24 mouse cellular contexts compared by ENCODE assay signal in the genomic region with DNA sequence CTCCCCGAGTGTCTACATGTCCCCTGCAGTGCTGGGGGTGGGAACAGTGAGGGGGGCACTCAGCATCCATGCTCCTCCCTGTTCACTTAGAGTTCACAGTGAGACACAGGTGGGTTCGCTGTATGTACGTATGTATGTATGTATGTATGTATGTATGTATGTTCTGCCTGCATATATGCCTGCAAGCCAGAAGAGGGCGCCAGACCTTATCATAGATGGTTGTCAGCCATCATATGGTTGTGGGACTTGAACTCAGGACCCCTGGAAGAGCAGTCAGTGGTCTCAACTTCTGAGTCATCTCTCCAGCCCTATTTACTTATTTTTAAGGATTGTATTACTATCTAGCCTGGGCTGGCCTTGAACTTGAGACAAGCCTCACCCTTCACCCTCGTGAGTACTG. TPM values are rescaled to one million over a fixed set of nuclear protein-coding genes. Genes with fewer than 3 reads are reported as not detected.
DNase-seq lines count a peak whose midpoint lies in the region; ATAC-seq and TF ChIP-seq lines count a peak whose summit lies in the region.
"Had no signal": no experiment of that assay in that cellular context is flagged by ENCODE, and none has a peak within 500 bp of the region (broad histone marks: within the 10 kb centered on the region; RNA-seq: fewer than 3 reads in every experiment).

No protein-coding gene starts in this region.

- H3K9me3 ChIP-seq in intestine, postnatal 0 days (ENCODE audit: control insufficient read depth): 0 out of 2 replicates have a peak, but pooled peaks cover 2% of the 10 kb centered on the region
- no peaks in the 10 kb centered on the region for H3K9me3 ChIP-seq in intestine, embryonic 15.5 days
- H3K9me3 ChIP-seq in megakaryocyte, embryonic 14.5 days: peaks cover 19% of the 10 kb centered on the region
- no peaks in the 10 kb centered on the region; the same call in 1 of the 2 replicates for H3K9me3 ChIP-seq in G1E (replicated peaks)
- H3K9me3 ChIP-seq in stomach, embryonic 15.5 days: no peaks in the 10 kb centered on the region
- H3K9me3 ChIP-seq: forebrain, embryonic 12.5 days; kidney, embryonic 15.5 days; neural tube, embryonic 13.5 days had no signal

- H3K27ac ChIP-seq in intestine, postnatal 0 days (ENCODE audit: low read depth, low read length): no peak overlapping the region
- no peak overlapping the region for H3K27ac ChIP-seq in intestine, embryonic 15.5 days
- no peak overlapping the region for H3K27ac ChIP-seq in stomach, embryonic 15.5 days
- H3K27ac ChIP-seq: embryonic facial prominence, embryonic 10.5 days; forebrain, embryonic 12.5 days; heart, embryonic 13.5 days; kidney, embryonic 15.5 days; limb, embryonic 13.5 days; neural tube, embryonic 13.5 days had no signal

- H3K4me3 ChIP-seq in intestine, postnatal 0 days (ENCODE audit: low read depth, low read length): no peak overlapping the region
- no peak overlapping the region for H3K4me3 ChIP-seq in intestine, embryonic 15.5 days (replicated peaks)
- peak overlapping the region; percentile 24 for H3K4me3 ChIP-seq in megakaryocyte, embryonic 14.5 days (replicated peaks)
- no peak overlapping the region for H3K4me3 ChIP-seq in G1E (ENCODE audit: low read depth, low read length)
- H3K4me3 ChIP-seq in stomach, embryonic 15.5 days (replicated peaks): no peak overlapping the region
- H3K4me3 ChIP-seq: embryonic facial prominence, embryonic 10.5 days; forebrain, embryonic 12.5 days; heart, embryonic 13.5 days; kidney, embryonic 15.5 days; limb, embryonic 13.5 days; neural tube, embryonic 13.5 days had no signal

- H3K27me3 ChIP-seq in intestine, postnatal 0 days (replicated peaks; ENCODE audit: control insufficient read depth, insufficient read depth, low read length): 0 out of 2 replicates have a peak, but pooled peaks cover 9% of the 10 kb centered on the region
- peaks cover 13% of the 10 kb centered on the region; the same call in 1 of the 2 replicates for H3K27me3 ChIP-seq in intestine, embryonic 15.5 days (replicated peaks)
- H3K27me3 ChIP-seq in megakaryocyte, embryonic 14.5 days (replicated peaks): peaks cover 67% of the 10 kb centered on the region
- peaks cover 8% of the 10 kb centered on the region; the same call in 1 of the 2 replicates for H3K27me3 ChIP-seq in G1E (ENCODE audit: insufficient read depth, low read length)
- peaks cover 10% of the 10 kb centered on the region for H3K27me3 ChIP-seq in stomach, embryonic 15.5 days (replicated peaks)

- ATAC-seq in intestine, postnatal 0 days: no peak
- ATAC-seq in intestine, embryonic 15.5 days: no peak
- ATAC-seq in megakaryocyte, adult 5-6 weeks (ENCODE audit: poor library complexity, severe bottlenecking): no peak
- ATAC-seq in G1E (ENCODE audit: extremely low read depth, insufficient number of reproducible peaks, low FRiP score, poor library complexity, severe bottlenecking): no peak
- no peak for ATAC-seq in stomach, embryonic 15.5 days (ENCODE audit: insufficient read depth, low FRiP score, low read depth)

- H3K9ac ChIP-seq in intestine, postnatal 0 days (ENCODE audit: low read depth, low read length): no peak overlapping the region
- no peak overlapping the region for H3K9ac ChIP-seq in intestine, embryonic 15.5 days
- H3K9ac ChIP-seq in stomach, embryonic 15.5 days: no peak overlapping the region
- H3K9ac ChIP-seq: forebrain, embryonic 12.5 days; heart, embryonic 13.5 days; kidney, embryonic 15.5 days; neural tube, embryonic 13.5 days had no signal

- DNase-seq in G1E (ENCODE audit: low spot score): no peak
- DNase-seq in heart, postnatal 4 days: no peak
- DNase-seq in urinary bladder, postnatal 36 days (ENCODE audit: low spot score in 2 of 2): no peak
- DNase-seq: adrenal gland, adult 2 months; cerebellum, adult 9-10 months; gastrocnemius, postnatal 10 days; heart, adult 11 months; lung, postnatal 4 days; right cerebral cortex, adult 18-20 months; thymus, adult 2 months had no signal

- no peaks in the 10 kb centered on the region for H3K36me3 ChIP-seq in intestine, postnatal 0 days (ENCODE audit: control insufficient read depth, insufficient read depth)
- no peaks in the 10 kb centered on the region for H3K36me3 ChIP-seq in intestine, embryonic 15.5 days
- no peaks in the 10 kb centered on the region for H3K36me3 ChIP-seq in megakaryocyte, embryonic 14.5 days (replicated peaks; ENCODE audit: low read length)
- no peaks in the 10 kb centered on the region for H3K36me3 ChIP-seq in G1E (replicated peaks)
- H3K36me3 ChIP-seq in stomach, embryonic 15.5 days: no peaks in the 10 kb centered on the region
- H3K36me3 ChIP-seq: embryonic facial prominence, embryonic 10.5 days; forebrain, embryonic 12.5 days; heart, embryonic 13.5 days; kidney, embryonic 15.5 days; limb, embryonic 13.5 days; neural tube, embryonic 13.5 days had no signal

- 91% methylated on average over 5 of the region's 5 CpGs for WGBS in intestine, postnatal 0 days
- WGBS in intestine, embryonic 15.5 days: 87% methylated on average over 5 of the region's 5 CpGs
- WGBS in stomach, embryonic 15.5 days: 85% methylated on average over 5 of the region's 5 CpGs

- no peak overlapping the region for H3K4me2 ChIP-seq in intestine, postnatal 0 days (replicated peaks; ENCODE audit: low read depth)
- H3K4me2 ChIP-seq in intestine, embryonic 15.5 days (replicated peaks): no peak overlapping the region
- H3K4me2 ChIP-seq in stomach, embryonic 15.5 days: 0 out of 2 replicates have a peak overlapping the region, but pooled peaks have one; percentile 82
- H3K4me2 ChIP-seq: forebrain, embryonic 12.5 days; heart, embryonic 13.5 days; kidney, embryonic 15.5 days; limb, embryonic 13.5 days; midbrain, embryonic 11.5 days; neural tube, embryonic 13.5 days had no signal

- peak; percentile 50 for TF ChIP-seq CTCF in intestine, postnatal 0 days (IDR thresholded peaks at IDR 0.05; ENCODE audit: low read depth)
- TF ChIP-seq CTCF in G1E (IDR thresholded peaks at IDR 0.05; ENCODE audit: low read depth, low read length): 0 out of 2 replicates have a peak, but pooled peaks have one; percentile 4

- H3K4me1 ChIP-seq in intestine, postnatal 0 days (replicated peaks; ENCODE audit: control insufficient read depth, insufficient read depth, low read length): no peaks in the 10 kb centered on the region; the same call in 1 of the 2 replicates
- H3K4me1 ChIP-seq in intestine, embryonic 15.5 days (replicated peaks): peaks cover 14% of the 10 kb centered on the region
- H3K4me1 ChIP-seq in megakaryocyte, embryonic 14.5 days: peaks cover 17% of the 10 kb centered on the region
- no peaks in the 10 kb centered on the region for H3K4me1 ChIP-seq in G1E (ENCODE audit: insufficient read depth, low read depth, low read length)
- peaks cover 5% of the 10 kb centered on the region for H3K4me1 ChIP-seq in stomach, embryonic 15.5 days

RNA-seq across cellular contexts. Expression of a gene that starts 1.7 kb away (rescaled TPM):
- polyA plus RNA-seq in intestine, postnatal 0 days (2015; fragmentation: Nextera tagmentation; extraction: Ambion mirVana): 2.5 and 2.6 TPM in 2 replicates
- polyA plus RNA-seq in intestine, embryonic 15.5 days (2015; fragmentation: Nextera tagmentation; extraction: Ambion mirVana): 7.4 and 7.7 TPM in 2 replicates
- 2.2 TPM in 1 of 2 replicates, not detected in the other for polyA plus RNA-seq in megakaryocyte, embryonic 14.5 days (2012; ENCODE audit: insufficient read depth, low replicate concordance)
- not detected in 2 replicates for total RNA-seq in megakaryocyte, adult 5-6 weeks (2015)
- not detected in 2 replicates for total RNA-seq in megakaryocyte, adult 5-6 weeks (2017)
- total RNA-seq in G1E (2014; fragmentation: Nextera tagmentation) (not detected in 2 replicates), G1E (2017) (not detected in 2 replicates)
- 0.43 TPM in 1 of 2 replicates, not detected in the other for polyA plus RNA-seq in G1E (2012)
- 19.0 and 21.9 TPM in 2 replicates for polyA plus RNA-seq in stomach, embryonic 15.5 days (2015; fragmentation: Nextera tagmentation; extraction: Ambion mirVana)
- total RNA-seq in heart, postnatal 4 days (2021): under 1 TPM; 0.62 to 0.77 TPM
- total RNA-seq: common myeloid progenitor, adult 5-6 weeks; hematopoietic stem cell, adult 5-6 weeks had no signal

RNA-seq across cellular contexts. Expression of a gene that starts 37.4 kb away (rescaled TPM):
- 18.4 and 19.7 TPM in 2 replicates for polyA plus RNA-seq in intestine, postnatal 0 days (2015; fragmentation: Nextera tagmentation; extraction: Ambion mirVana)
- 14.9 and 17.9 TPM in 2 replicates for polyA plus RNA-seq in intestine, embryonic 15.5 days (2015; fragmentation: Nextera tagmentation; extraction: Ambion mirVana)
- 1.6 and 17.7 TPM in 2 replicates for polyA plus RNA-seq in megakaryocyte, embryonic 14.5 days (2012; ENCODE audit: insufficient read depth, low replicate concordance)
- 11.8 and 12.0 TPM in 2 replicates for total RNA-seq in megakaryocyte, adult 5-6 weeks (2015)
- total RNA-seq in megakaryocyte, adult 5-6 weeks (2017): 9.8 and 10.6 TPM in 2 replicates
- total RNA-seq in G1E (2014; fragmentation: Nextera tagmentation): 10.6 and 13.2 TPM in 2 replicates
- total RNA-seq in G1E (2017): 7.8 and 8.6 TPM in 2 replicates
- 20.1 and 26.2 TPM in 2 replicates for polyA plus RNA-seq in G1E (2012)
- 18.8 and 21.3 TPM in 2 replicates for polyA plus RNA-seq in stomach, embryonic 15.5 days (2015; fragmentation: Nextera tagmentation; extraction: Ambion mirVana)
- total RNA-seq in heart, postnatal 4 days (2021): 10 to 100 TPM; 18.6 to 19.6 TPM

RNA-seq across cellular contexts. Expression of a gene that starts 43.2 kb away (rescaled TPM):
- polyA plus RNA-seq in intestine, postnatal 0 days (2015; fragmentation: Nextera tagmentation; extraction: Ambion mirVana): 113 and 126 TPM in 2 replicates
- polyA plus RNA-seq in intestine, embryonic 15.5 days (2015; fragmentation: Nextera tagmentation; extraction: Ambion mirVana): 189 and 248 TPM in 2 replicates
- polyA plus RNA-seq in megakaryocyte, embryonic 14.5 days (2012; ENCODE audit: insufficient read depth, low replicate concordance): 207 and 466 TPM in 2 replicates
- 144 and 146 TPM in 2 replicates for total RNA-seq in megakaryocyte, adult 5-6 weeks (2015)
- 80.5 and 112 TPM in 2 replicates for total RNA-seq in megakaryocyte, adult 5-6 weeks (2017)
- total RNA-seq in G1E (2014; fragmentation: Nextera tagmentation) (565 and 602 TPM in 2 replicates), G1E (2017) (76.2 and 98.8 TPM in 2 replicates)
- polyA plus RNA-seq in G1E (2012): 612 and 700 TPM in 2 replicates
- polyA plus RNA-seq in stomach, embryonic 15.5 days (2015; fragmentation: Nextera tagmentation; extraction: Ambion mirVana): 226 and 233 TPM in 2 replicates
- 100 to 1,000 TPM; 132 to 135 TPM for total RNA-seq in heart, postnatal 4 days (2021)
